Mouse (Mus musculus): Measurements from ENCODE around the gene Zfp688. TPM values are rescaled to one million over a fixed set of nuclear protein-coding genes. Genes with fewer than 3 reads are reported as not detected.
"Not testable (repeated sequence)": the region's sequence is repeated elsewhere in the genome, so short reads cannot be mapped to it uniquely, and the experiment has no call there.

Gene Zfp688
- 1 to 10 TPM; 2.8 TPM for total RNA-seq (2021)

GRCm38 (mm10) chr7:127421388-127422191, at the start of gene Zfp688:
Gene Zfp688, minus strand, starts transcription at chr7:127422068.
- intact Hi-C loops (cut with DNase I), result no loop called here
- DNase-seq (ENCODE audit: low spot score), result peak; percentile 90

GRCm38 (mm10) chr7:127471646-127472010, 49.8 kb upstream of the Zfp688 start:
- intact Hi-C loops (cut with DNase I), result loop anchor here (5.0 kb wide), 1 partner anchor 214 kb away; no protein-coding TSS in a partner anchor
- no peak for DNase-seq (ENCODE audit: low spot score)

GRCm38 (mm10) chr7:127470743-127471645, 49.1 kb upstream of the Zfp688 start:
- intact Hi-C loops (cut with DNase I), result loop anchor here (5.0 kb wide), 1 partner anchor 214 kb away; no protein-coding TSS in a partner anchor

GRCm38 (mm10) chr7:127470011-127470715, 48.3 kb upstream of the Zfp688 start:
- DNase-seq (ENCODE audit: low spot score), result no peak
- intact Hi-C loops (cut with DNase I), result loop anchor here (5.0 kb wide), 1 partner anchor 213 kb away; no protein-coding TSS in a partner anchor

More at GRCm38 (mm10) chr7:127470743-127471645, 49.1 kb upstream of the Zfp688 start:
- peak; percentile 92 for DNase-seq (ENCODE audit: low spot score)

- no peak for DNase-seq (ENCODE audit: low spot score)
- intact Hi-C loops (cut with DNase I), result no loop called here
Observed at GRCm38 (mm10) chr7:127466606-127467005, 44.7 kb upstream of the Zfp688 start.

- intact Hi-C loops (cut with DNase I); DNase-seq (ENCODE audit: low spot score): not testable (repeated sequence)
Observed at GRCm38 (mm10) chr7:127465670-127466069, 43.8 kb upstream of the Zfp688 start.

GRCm38 (mm10) chr7:127465191-127465590, 43.3 kb upstream of the Zfp688 start:
- DNase-seq (ENCODE audit: low spot score), result no peak
- intact Hi-C loops (cut with DNase I), result no loop called here

- intact Hi-C loops (cut with DNase I); DNase-seq (ENCODE audit: low spot score): not testable (repeated sequence)
Observed at GRCm38 (mm10) chr7:127459311-127459710, 37.4 kb upstream of the Zfp688 start, which contains the start of gene Prr14. Gene Prr14, plus strand, starts transcription at chr7:127459611.

GRCm38 (mm10) chr7:127458371-127459122, 36.7 kb upstream of the Zfp688 start:
- intact Hi-C loops (cut with DNase I); DNase-seq (ENCODE audit: low spot score): not testable (repeated sequence)

- intact Hi-C loops (cut with DNase I), result no loop called here
- no peak for DNase-seq (ENCODE audit: low spot score)
Observed at GRCm38 (mm10) chr7:127454905-127455304, 33.0 kb upstream of the Zfp688 start.

GRCm38 (mm10) chr7:127453056-127453455, 31.2 kb upstream of the Zfp688 start:
- no peak for DNase-seq (ENCODE audit: low spot score)
- intact Hi-C loops (cut with DNase I), result no loop called here

GRCm38 (mm10) chr7:127449966-127450365, 28.1 kb upstream of the Zfp688 start:
- intact Hi-C loops (cut with DNase I), result no loop called here
- DNase-seq (ENCODE audit: low spot score), result no peak

GRCm38 (mm10) chr7:127448521-127449300, 26.8 kb upstream of the Zfp688 start, which contains the start of gene Zfp689:
Gene Zfp689, minus strand, starts transcription at chr7:127449158.
- intact Hi-C loops (cut with DNase I), result no loop called here
- peak; percentile 89 for DNase-seq (ENCODE audit: low spot score)

- intact Hi-C loops (cut with DNase I), result no loop called here
Observed at GRCm38 (mm10) chr7:127443976-127444375, 22.1 kb upstream of the Zfp688 start.

GRCm38 (mm10) chr7:127437724-127438123, 15.9 kb upstream of the Zfp688 start:
- no peak for DNase-seq (ENCODE audit: low spot score)
- intact Hi-C loops (cut with DNase I), result no loop called here

More at GRCm38 (mm10) chr7:127443976-127444375, 22.1 kb upstream of the Zfp688 start:
- no peak for DNase-seq (ENCODE audit: low spot score)

- no peak for DNase-seq (ENCODE audit: low spot score)
- intact Hi-C loops (cut with DNase I), result no loop called here
Observed at GRCm38 (mm10) chr7:127435206-127435605, 13.3 kb upstream of the Zfp688 start.

- no peak for DNase-seq (ENCODE audit: low spot score)
- intact Hi-C loops (cut with DNase I), result no loop called here
Observed at GRCm38 (mm10) chr7:127426354-127426753, 4.5 kb upstream of the Zfp688 start.

GRCm38 (mm10) chr7:127425911-127426310, 4.0 kb upstream of the Zfp688 start:
- intact Hi-C loops (cut with DNase I), result no loop called here
- no peak for DNase-seq (ENCODE audit: low spot score)
